Mouse (Mus musculus) lung, postnatal 4 days (tissue): ENCODE measurements at regions not wholly inside any gene's neighbourhood (a gene's known extent, or its start where the extent isn't known, plus 50 kb on each side); places are given as distances from the start of the nearest gene placed in this dataset.

Source experiments
- DNase-seq, 2 experiments: peaks; one replicate each; pipeline ENCODE4 v3.0.0; 2021

DNA sequence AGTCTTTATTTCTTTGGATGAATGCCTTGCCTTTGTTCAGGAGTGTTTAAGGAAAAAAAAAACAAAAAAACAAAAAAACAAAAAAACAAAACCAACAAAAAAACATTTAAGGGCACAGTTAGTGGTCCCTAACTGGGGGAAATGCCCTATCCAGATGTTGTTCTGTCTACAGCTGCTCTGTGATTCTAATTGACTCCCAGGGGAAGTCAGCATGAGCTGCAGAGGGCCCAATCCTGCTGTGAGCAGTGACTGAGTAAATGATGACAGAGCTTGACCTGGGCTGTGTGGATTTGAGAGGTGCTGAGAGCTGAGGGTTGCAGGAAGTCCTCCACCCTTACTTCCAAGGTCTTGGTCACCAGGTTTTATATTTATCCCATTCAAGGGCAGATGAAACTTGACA, 812.5 kb downstream of the Robo1 start:
- no peak for DNase-seq

DNA sequence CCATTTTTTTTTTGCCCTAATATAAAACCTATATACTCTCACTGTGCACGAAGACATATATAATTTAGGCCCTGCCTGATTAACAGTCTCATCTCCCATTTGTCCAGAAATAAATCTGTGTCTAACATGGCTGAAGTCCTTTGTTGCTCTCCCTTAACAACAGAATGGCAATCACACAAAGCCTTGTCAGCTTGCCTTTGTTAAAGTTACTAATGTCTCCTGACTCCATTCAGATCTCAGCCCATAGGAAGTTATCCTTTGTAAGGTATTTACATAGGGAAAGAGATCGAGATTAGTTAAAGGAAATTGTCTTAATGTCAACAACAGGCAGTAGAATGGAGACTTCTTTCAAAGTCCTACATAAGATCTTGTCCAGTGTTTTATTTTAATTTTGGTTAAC, 809.2 kb downstream of the Robo1 start:
- no peak for DNase-seq

DNA sequence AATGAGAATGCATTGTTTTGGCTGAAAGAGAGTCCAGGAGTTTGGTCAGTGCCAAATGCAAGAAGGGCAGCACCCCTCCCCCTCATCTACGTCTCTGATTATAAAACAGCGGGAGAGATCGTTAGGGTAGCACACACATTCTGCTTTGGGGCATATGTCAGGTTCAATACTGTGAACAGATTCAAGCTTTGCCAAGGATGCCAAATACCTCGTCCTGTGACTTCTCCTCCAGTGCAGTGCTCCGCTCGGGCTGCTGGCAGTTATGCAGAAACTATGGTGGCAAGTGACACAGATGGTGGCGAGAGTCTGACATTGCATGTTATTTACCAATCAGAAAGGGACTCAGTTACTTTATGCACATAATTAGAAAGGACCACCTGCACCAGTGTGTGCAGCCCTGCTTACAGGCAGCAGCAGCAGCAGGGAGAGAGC, 799.9 kb downstream of the Robo1 start:
- DNase-seq = no peak

DNA sequence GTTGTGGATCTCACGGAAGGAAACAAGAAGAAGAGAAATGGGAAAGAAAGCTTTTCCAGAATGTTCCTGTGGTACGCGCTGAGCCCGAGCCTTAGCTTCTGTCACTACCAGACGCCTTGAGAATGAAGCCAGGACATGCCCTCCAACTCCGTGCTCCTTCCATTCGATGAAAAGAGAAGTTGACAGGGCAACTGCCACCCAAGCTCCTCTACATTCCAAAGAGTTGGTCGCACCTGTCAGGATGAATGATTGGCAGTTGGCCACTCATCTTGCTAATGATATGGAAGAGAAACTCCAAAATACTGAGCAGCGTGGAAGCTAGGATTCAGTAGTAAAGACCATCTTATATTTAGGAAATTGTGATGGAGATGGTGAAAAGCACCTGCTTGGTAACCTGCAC, 799.5 kb downstream of the Robo1 start:
- DNase-seq = no peak

DNA sequence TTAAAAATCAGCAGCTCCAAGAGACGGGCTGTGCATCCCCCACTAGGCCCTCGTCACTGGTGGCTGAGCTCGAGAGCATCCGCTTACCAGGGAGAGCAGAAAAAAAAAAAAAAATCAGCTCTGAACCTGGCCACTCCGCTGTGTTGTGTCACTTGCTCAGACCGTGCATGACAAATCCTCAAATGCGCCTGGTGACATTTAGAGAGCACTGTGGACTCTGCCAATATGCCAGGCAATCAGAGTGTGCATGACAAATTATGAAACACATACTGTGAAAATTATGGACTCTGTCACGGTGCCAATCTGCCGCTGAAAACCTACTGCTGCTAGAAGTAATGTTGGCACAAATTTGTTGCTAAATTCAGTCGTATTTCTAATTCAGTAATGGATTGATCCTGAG, 797.4 kb downstream of the Robo1 start:
- DNase-seq = peak in 1 of 2 experiments; percentile 23

DNA sequence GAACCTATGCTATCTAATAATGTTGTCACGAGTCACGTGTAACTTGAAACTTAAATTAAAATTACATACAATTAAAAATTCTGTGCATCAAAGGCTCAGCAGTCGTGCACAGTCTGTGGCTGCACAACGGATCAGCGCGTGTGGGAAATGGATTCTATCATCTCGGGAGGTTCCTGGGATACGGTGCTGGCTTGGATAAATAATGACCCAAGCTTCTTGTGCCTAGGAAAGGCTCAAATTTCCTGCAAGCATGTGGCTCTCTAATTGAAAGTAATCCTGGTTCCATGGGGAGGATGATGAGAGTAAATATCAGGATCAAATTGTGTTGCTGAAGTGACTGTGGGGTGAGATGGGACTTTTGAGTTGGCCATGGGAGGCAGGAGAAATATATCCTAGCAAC, 792.2 kb downstream of the Robo1 start:
- DNase-seq = no peak

DNA sequence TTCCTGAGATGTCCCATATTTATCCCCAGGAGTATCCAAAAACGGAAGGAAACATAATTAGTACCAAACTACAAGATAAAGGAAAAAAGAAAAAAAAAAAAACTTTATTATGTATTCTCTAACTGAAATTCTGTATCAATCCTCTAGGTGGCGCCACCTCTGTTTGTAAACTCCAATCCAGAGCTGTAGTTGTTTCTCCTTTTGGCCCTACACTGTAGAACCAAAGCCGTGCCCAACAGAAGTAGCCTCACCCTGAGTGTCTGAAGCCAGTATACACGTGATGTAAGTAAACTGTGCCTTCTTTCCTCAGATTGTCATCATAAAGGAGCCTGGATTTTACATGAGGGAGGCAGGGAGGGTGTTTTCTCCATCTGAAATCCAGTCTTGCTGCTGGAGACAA, 790.7 kb downstream of the Robo1 start:
- peak in 1 of 2 experiments; percentile 12 for DNase-seq

DNA sequence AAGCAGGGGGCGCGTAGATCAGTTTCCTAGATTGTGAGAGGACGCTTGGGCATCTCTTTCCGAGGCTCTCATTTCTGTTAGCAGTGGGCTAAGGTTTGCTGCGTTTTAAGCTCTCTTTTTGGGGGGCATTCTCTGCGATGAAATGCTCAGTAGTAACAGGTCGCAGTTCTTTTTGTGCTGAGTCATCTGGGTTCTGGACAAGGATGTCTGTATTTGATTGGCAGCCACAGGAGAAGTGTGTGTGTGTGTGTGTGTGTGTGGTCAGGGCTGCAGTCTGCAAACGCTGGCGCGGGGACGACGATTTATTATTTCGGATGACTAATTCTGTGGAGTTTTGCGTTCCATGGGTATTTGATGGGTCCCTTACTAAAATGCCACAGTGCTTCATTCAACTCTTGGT, 789.1 kb downstream of the Robo1 start:
- DNase-seq = no peak

DNA sequence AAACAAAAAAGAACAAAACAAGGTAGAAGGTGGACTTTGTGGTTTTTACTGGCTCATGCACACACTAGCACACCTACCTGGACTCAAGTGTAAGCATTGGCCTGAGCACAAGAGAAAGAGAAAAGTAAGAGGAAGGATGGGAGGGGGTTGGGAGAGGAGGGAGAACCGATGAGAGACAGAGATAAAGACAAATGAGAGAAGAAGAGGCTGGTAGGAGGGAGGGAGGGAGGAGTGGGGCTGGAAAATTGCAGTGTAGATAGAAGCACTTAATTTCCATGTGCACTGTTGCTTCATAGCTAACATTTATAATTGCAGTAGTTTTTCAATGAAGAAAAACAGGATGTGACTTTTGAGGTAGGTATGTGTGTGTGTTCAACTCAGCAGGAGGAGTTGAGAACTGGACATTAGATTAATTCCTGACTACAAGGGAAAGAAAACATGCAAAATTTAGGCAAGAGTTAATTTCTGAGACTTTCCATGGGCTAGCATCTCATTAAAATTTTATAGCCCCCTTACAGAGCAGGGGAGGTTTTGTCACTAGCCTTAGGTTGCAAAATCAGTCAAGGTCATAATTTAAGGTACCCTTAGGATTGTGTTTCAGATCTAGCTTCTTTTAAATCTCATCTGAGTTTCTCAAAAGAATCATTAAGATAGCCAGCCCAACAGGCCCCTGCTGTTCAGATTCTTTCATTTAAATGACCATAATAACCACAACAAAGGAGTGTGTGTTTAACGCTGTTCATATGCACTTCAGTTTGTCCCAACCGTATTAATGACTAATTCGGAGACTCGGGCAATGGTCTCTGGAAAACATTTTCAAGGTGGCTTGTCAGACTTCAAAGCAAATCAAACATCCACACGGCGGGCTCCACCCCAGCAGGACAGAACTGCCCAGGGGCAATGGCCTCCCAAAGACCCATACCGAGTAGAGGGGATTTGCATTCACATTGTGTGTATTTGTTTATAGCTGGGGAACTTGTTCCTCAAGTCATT, 788.3 kb downstream of the Robo1 start:
- no peak for DNase-seq
